Mouse (Mus musculus): Measurements from ENCODE around the gene Anapc15. TPM values are rescaled to one million over a fixed set of nuclear protein-coding genes. Genes with fewer than 3 reads are reported as not detected.
"Not testable (repeated sequence)": the region's sequence is repeated elsewhere in the genome, so short reads cannot be mapped to it uniquely, and the experiment has no call there.

Anapc15 gene
- polyA plus RNA-seq, 2 experiments: 60.5 to 68.9 TPM

DNA sequence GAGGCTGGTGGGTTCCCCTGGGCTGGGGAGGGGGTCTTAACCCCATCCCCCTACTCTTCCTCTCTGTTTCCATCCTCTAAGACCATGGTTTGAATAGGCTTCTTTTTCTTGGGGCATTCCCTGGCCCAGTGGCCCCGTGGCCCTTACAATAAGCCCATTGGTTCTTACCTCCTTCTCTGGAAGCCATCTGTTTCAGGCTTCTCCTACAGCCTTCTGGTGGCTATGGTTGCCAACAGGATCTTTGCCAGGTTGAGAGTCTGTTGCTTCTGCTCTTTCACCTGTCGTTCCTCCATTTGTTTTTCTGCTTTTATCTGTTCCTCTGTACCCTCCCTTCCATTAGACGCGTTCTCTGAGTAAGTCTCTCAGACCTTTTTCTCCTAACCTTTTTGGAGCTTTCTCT lies 74.1 kb downstream of the Anapc15 start:
- no peak overlapping the region for H3K27ac ChIP-seq (replicated peaks; ENCODE audit: low read depth, low read length)
- H3K4me3 ChIP-seq (replicated peaks; ENCODE audit: low read length): no peak overlapping the region
- no peak for TF ChIP-seq POLR2A (IDR thresholded peaks at IDR 0.05; ENCODE audit: borderline replicate concordance, extremely low read depth, insufficient read depth, insufficient read length)
- WGBS: 96% methylated on average over 4 of the region's 4 CpGs
- H3K36me3 ChIP-seq (ENCODE audit: control insufficient read depth, insufficient read depth, low read length): no peaks in the 10 kb centered on the region
- H3K4me1 ChIP-seq (ENCODE audit: control insufficient read depth, insufficient read depth, low read length): peaks cover 6% of the 10 kb centered on the region; the same call in 1 of the 2 replicates
- H3K4me2 ChIP-seq (replicated peaks; ENCODE audit: low read depth, low read length, severe bottlenecking): no peak overlapping the region
- H3K9me3 ChIP-seq (ENCODE audit: control insufficient read depth, low read length): no peaks in the 10 kb centered on the region
- ATAC-seq (ENCODE audit: low FRiP score, low read depth): no peak
- H3K27me3 ChIP-seq (ENCODE audit: control insufficient read depth, insufficient read depth, low read length): no peaks in the 10 kb centered on the region
- no peak overlapping the region for H3K9ac ChIP-seq (ENCODE audit: low read depth, low read length, severe bottlenecking)
- DNase-seq (ENCODE audit: low spot score): no peak

DNA sequence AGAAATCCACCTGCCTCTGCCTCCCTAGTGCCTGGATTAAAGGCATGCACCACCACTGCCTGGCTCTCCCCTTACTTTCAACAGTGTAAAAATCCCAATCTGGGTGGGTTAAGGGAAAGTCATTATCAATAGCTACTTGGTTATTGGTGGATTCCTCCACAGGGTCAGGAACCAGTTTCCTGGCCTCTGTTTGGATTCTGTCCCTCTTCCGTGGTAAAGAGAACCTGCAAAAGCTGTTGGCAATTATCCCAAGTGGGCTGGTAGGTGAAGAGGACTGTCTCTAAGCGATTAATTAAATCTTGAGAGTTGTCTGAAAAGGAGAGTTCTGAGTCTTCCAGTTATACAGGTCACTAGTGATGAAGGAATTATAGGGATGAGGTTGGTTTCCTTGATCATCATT lies 74.8 kb downstream of the Anapc15 start:
- no peak for DNase-seq (ENCODE audit: low spot score)
- Histone ChIP-seq H3K4me2 (replicated peaks; ENCODE audit: low read depth, low read length, severe bottlenecking) (no peak overlapping the region), H3K9ac (ENCODE audit: low read depth, low read length, severe bottlenecking) (no peak overlapping the region), H3K27ac (replicated peaks; ENCODE audit: low read depth, low read length) (no peak overlapping the region), H3K4me3 (replicated peaks; ENCODE audit: low read length) (no peak overlapping the region), H3K36me3 (ENCODE audit: control insufficient read depth, insufficient read depth, low read length) (no peaks in the 10 kb centered on the region), H3K27me3 (ENCODE audit: control insufficient read depth, insufficient read depth, low read length) (no peaks in the 10 kb centered on the region), H3K9me3 (ENCODE audit: control insufficient read depth, low read length) (no peaks in the 10 kb centered on the region), H3K4me1 (ENCODE audit: control insufficient read depth, insufficient read depth, low read length) (0 out of 2 replicates have a peak, but pooled peaks cover 3% of the 10 kb centered on the region)
- TF ChIP-seq POLR2A (IDR thresholded peaks at IDR 0.05; ENCODE audit: borderline replicate concordance, extremely low read depth, insufficient read depth, insufficient read length): no peak
- no peak for ATAC-seq (ENCODE audit: low FRiP score, low read depth)
- WGBS: 85% methylated on average over 2 of the region's 2 CpGs

DNA sequence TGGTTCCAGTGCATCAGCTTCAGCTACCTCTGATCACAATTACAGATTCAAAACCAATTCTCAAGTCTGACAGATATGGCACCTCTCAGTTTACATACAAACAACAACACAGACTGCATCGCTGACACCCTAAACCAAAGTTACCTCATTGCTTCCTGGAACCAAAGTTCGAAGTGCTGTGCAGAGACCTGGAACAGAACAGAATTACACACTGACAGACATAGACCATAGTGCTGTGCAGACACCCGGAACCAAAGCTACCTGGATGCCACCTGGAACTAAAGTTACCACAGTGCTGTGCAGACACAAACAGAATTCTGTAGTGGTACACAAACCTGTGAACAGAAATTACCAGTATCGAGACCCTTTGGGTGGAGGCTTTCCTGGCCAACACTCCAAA lies 76.2 kb downstream of the Anapc15 start:
- Histone ChIP-seq H3K4me3 (replicated peaks; ENCODE audit: low read length) (no peak overlapping the region), H3K27me3 (ENCODE audit: control insufficient read depth, insufficient read depth, low read length) (no peaks in the 10 kb centered on the region), H3K9ac (ENCODE audit: low read depth, low read length, severe bottlenecking) (no peak overlapping the region), H3K4me1 (ENCODE audit: control insufficient read depth, insufficient read depth, low read length) (0 out of 2 replicates have a peak, but pooled peaks cover 3% of the 10 kb centered on the region), H3K27ac (replicated peaks; ENCODE audit: low read depth, low read length) (no peak overlapping the region), H3K4me2 (replicated peaks; ENCODE audit: low read depth, low read length, severe bottlenecking) (no peak overlapping the region), H3K36me3 (ENCODE audit: control insufficient read depth, insufficient read depth, low read length) (no peaks in the 10 kb centered on the region), H3K9me3 (ENCODE audit: control insufficient read depth, low read length) (no peaks in the 10 kb centered on the region)
- DNase-seq (ENCODE audit: low spot score) (no peak), ATAC-seq (ENCODE audit: low FRiP score, low read depth) (no peak)
- WGBS: 93% methylated on average over 4 of the region's 4 CpGs
- no peak for TF ChIP-seq POLR2A (IDR thresholded peaks at IDR 0.05; ENCODE audit: borderline replicate concordance, extremely low read depth, insufficient read depth, insufficient read length)

DNA sequence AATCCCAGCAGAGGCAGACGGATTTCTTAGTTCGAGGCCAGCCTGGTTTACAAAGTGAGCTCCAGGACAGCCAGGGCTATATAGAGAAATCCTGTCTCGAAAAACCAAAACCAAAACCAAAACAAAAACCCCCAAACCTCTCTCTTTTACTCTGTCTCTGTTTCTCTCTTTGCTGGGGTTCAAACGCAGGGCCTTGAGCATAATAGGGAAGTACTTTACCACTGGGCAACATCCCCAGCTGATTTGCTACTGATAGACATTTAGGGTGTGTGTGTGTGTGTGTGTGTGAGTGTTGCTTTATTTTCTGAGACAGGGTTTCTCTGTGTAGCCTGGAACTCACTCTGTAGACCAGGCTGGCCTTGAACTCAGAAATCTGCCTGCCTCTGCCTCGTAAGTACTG lies 85.5 kb downstream of the Anapc15 start:
- not testable (repeated sequence) for H3K4me3 ChIP-seq (replicated peaks; ENCODE audit: low read length); DNase-seq (ENCODE audit: low spot score); H3K4me2 ChIP-seq (replicated peaks; ENCODE audit: low read depth, low read length, severe bottlenecking); H3K36me3 ChIP-seq (ENCODE audit: control insufficient read depth, insufficient read depth, low read length); H3K27me3 ChIP-seq (ENCODE audit: control insufficient read depth, insufficient read depth, low read length); H3K9ac ChIP-seq (ENCODE audit: low read depth, low read length, severe bottlenecking); H3K27ac ChIP-seq (replicated peaks; ENCODE audit: low read depth, low read length); H3K9me3 ChIP-seq (ENCODE audit: control insufficient read depth, low read length); ATAC-seq (ENCODE audit: low FRiP score, low read depth); H3K4me1 ChIP-seq (ENCODE audit: control insufficient read depth, insufficient read depth, low read length)
- 90% methylated on average over 5 of the region's 5 CpGs for WGBS

Small RNAs within 50 kb of the gene (microRNA-seq; reads per million reads assigned to microRNA genes)
- gene Gm22655: not detected

Other genes starting within 250 kb of the Anapc15 start
- gene Clpb, start 200.1 kb upstream of the Anapc15 start, polyA plus RNA-seq (2012; rRNA removed): 21.4 and 27.6 TPM in 2 replicates
- gene Clpb, start 200.1 kb upstream of the Anapc15 start, polyA plus RNA-seq (2014; fragmentation: Nextera tagmentation; extraction: Ambion mirVana): 41.7 and 51.9 TPM in 2 replicates
- gene Phox2a, start 45.4 kb upstream of the Anapc15 start, polyA plus RNA-seq (2012; rRNA removed): 0.13 and 0.41 TPM in 2 replicates
- gene Phox2a, start 45.4 kb upstream of the Anapc15 start, polyA plus RNA-seq (2014; fragmentation: Nextera tagmentation; extraction: Ambion mirVana): 0.26 TPM in 1 of 2 replicates, not detected in the other
- gene Inppl1, start 25.5 kb upstream of the Anapc15 start, polyA plus RNA-seq (2012; rRNA removed): 111 and 152 TPM in 2 replicates
- gene Inppl1, start 25.5 kb upstream of the Anapc15 start, polyA plus RNA-seq (2014; fragmentation: Nextera tagmentation; extraction: Ambion mirVana): 30.5 and 44.5 TPM in 2 replicates
- 3.4 and 4.8 TPM in 2 replicates for gene Folr2, start 6.5 kb upstream of the Anapc15 start, polyA plus RNA-seq (2012; rRNA removed)
- 2.8 and 3.1 TPM in 2 replicates for gene Folr2, start 6.5 kb upstream of the Anapc15 start, polyA plus RNA-seq (2014; fragmentation: Nextera tagmentation; extraction: Ambion mirVana)
- gene Folr1, start 7.1 kb downstream of the Anapc15 start, polyA plus RNA-seq (2012; rRNA removed): 1.1 and 1.3 TPM in 2 replicates
- gene Folr1, start 7.1 kb downstream of the Anapc15 start, polyA plus RNA-seq (2014; fragmentation: Nextera tagmentation; extraction: Ambion mirVana): 1.0 TPM in 1 of 2 replicates, not detected in the other
- 176 and 203 TPM in 2 replicates for gene Lamtor1, start 42.2 kb downstream of the Anapc15 start, polyA plus RNA-seq (2012; rRNA removed)
- gene Lamtor1, start 42.2 kb downstream of the Anapc15 start, polyA plus RNA-seq (2014; fragmentation: Nextera tagmentation; extraction: Ambion mirVana): 154 and 166 TPM in 2 replicates
- 0.18 and 0.23 TPM in 2 replicates for gene Tomt, start 42.6 kb downstream of the Anapc15 start, polyA plus RNA-seq (2012; rRNA removed)
- 0.29 and 0.41 TPM in 2 replicates for gene Tomt, start 42.6 kb downstream of the Anapc15 start, polyA plus RNA-seq (2014; fragmentation: Nextera tagmentation; extraction: Ambion mirVana)
- gene Lrrc51, start 70.2 kb downstream of the Anapc15 start, polyA plus RNA-seq (2012; rRNA removed): 11.4 and 11.7 TPM in 2 replicates
- gene Lrrc51, start 70.2 kb downstream of the Anapc15 start, polyA plus RNA-seq (2014; fragmentation: Nextera tagmentation; extraction: Ambion mirVana): 7.5 and 12.6 TPM in 2 replicates
- gene Numa1, start 70.4 kb downstream of the Anapc15 start, polyA plus RNA-seq (2012; rRNA removed): 112 and 126 TPM in 2 replicates
- gene Numa1, start 70.4 kb downstream of the Anapc15 start, polyA plus RNA-seq (2014; fragmentation: Nextera tagmentation; extraction: Ambion mirVana): 106 and 126 TPM in 2 replicates
- gene Il18bp, start 155.0 kb downstream of the Anapc15 start, polyA plus RNA-seq (2012; rRNA removed): 12.9 and 15.4 TPM in 2 replicates
- gene Il18bp, start 155.0 kb downstream of the Anapc15 start, polyA plus RNA-seq (2014; fragmentation: Nextera tagmentation; extraction: Ambion mirVana): 2.2 and 2.7 TPM in 2 replicates
- 62.3 and 83.0 TPM in 2 replicates for gene Rnf121, start 201.8 kb downstream of the Anapc15 start, polyA plus RNA-seq (2012; rRNA removed)
- 32.6 and 34.1 TPM in 2 replicates for gene Rnf121, start 201.8 kb downstream of the Anapc15 start, polyA plus RNA-seq (2014; fragmentation: Nextera tagmentation; extraction: Ambion mirVana)
- 65.1 and 77.5 TPM in 2 replicates for gene Xndc1, start 201.8 kb downstream of the Anapc15 start, polyA plus RNA-seq (2012; rRNA removed)
- gene Xndc1, start 201.8 kb downstream of the Anapc15 start, polyA plus RNA-seq (2014; fragmentation: Nextera tagmentation; extraction: Ambion mirVana): 21.4 and 22.9 TPM in 2 replicates
- 9.0 and 9.5 TPM in 2 replicates for gene Xntrpc, start 202.0 kb downstream of the Anapc15 start, polyA plus RNA-seq (2012; rRNA removed)
- 1.2 and 1.8 TPM in 2 replicates for gene Xntrpc, start 202.0 kb downstream of the Anapc15 start, polyA plus RNA-seq (2014; fragmentation: Nextera tagmentation; extraction: Ambion mirVana)
- 5.5 and 10.8 TPM in 2 replicates for gene Trpc2, start 219.4 kb downstream of the Anapc15 start, polyA plus RNA-seq (2012; rRNA removed)
- gene Trpc2, start 219.4 kb downstream of the Anapc15 start, polyA plus RNA-seq (2014; fragmentation: Nextera tagmentation; extraction: Ambion mirVana): not detected in 2 replicates
- 18.2 and 20.4 TPM in 2 replicates for gene Art1, start 238.0 kb downstream of the Anapc15 start, polyA plus RNA-seq (2012; rRNA removed)
- 15.9 and 21.7 TPM in 2 replicates for gene Art1, start 238.0 kb downstream of the Anapc15 start, polyA plus RNA-seq (2014; fragmentation: Nextera tagmentation; extraction: Ambion mirVana)
- 2.4 and 2.9 TPM in 2 replicates for gene Art5, start 245.8 kb downstream of the Anapc15 start, polyA plus RNA-seq (2012; rRNA removed)
- 2.5 and 3.0 TPM in 2 replicates for gene Art5, start 245.8 kb downstream of the Anapc15 start, polyA plus RNA-seq (2014; fragmentation: Nextera tagmentation; extraction: Ambion mirVana)

Measured in limb, embryonic 14.5 days (tissue).